Mouse (Mus musculus) erythroblast, adult 5-6 weeks (primary cell): ENCODE measurements around the gene Defb48. TPM values are rescaled to one million over a fixed set of nuclear protein-coding genes. Genes with fewer than 3 reads are reported as not detected.

Source experiments
- ATAC-seq: replicated peaks from 2 replicates; pipeline ENCODE4 v1.8.0; 2016; ENCODE audit warnings: moderate number of reproducible peaks, mild to moderate bottlenecking, moderate TSS enrichment, inconsistent platforms; ENCODE audit not compliant: poor library complexity, low FRiP score, severe bottlenecking
- total RNA-seq, 2 experiments: library from RNA; stranded (forward) in 1 of 2; stranded (reverse) in 1 of 2; fragments of 150-400 nt in 1 of 2; fragments of 200-764, 138-1000 nt in 1 of 2; gene quantifications; 2 replicates each; pipeline versions ENCODE4 v1.2.3 to v1.2.4; 2015 to 2017; ENCODE audit warnings: low replicate concordance in 2 of 2

Gene Defb48
- total RNA-seq, 2 experiments from 2014 or later: not detected

GRCm38 (mm10) chr14:62936631-62937380 lies 47.5 kb downstream of the Defb48 start:
- ATAC-seq: no peak

GRCm38 (mm10) chr14:62935361-62935760 lies 48.9 kb downstream of the Defb48 start:
- ATAC-seq: no peak

- ATAC-seq: no peak
These were observed 56.2 kb downstream of the Defb48 start for GRCm38 (mm10) chr14:62928101-62928541.

Other genes starting within 250 kb of the Defb48 start
- 11.5 and 22.2 TPM in 2 replicates for gene Ints6, start 223.3 kb downstream of the Defb48 start, total RNA-seq (2015; ENCODE audit: low replicate concordance)
- gene Ints6, start 223.3 kb downstream of the Defb48 start, total RNA-seq (2017; ENCODE audit: low replicate concordance): 35.7 and 45.7 TPM in 2 replicates
- 4.8 and 7.9 TPM in 2 replicates for gene Wdfy2, start 146.8 kb downstream of the Defb48 start, total RNA-seq (2015; ENCODE audit: low replicate concordance)
- 4.7 and 8.0 TPM in 2 replicates for gene Wdfy2, start 146.8 kb downstream of the Defb48 start, total RNA-seq (2017; ENCODE audit: low replicate concordance)
- not detected in 2 replicates for gene Defb47, start 13.6 kb upstream of the Defb48 start, total RNA-seq (2015; ENCODE audit: low replicate concordance)
- not detected in 2 replicates for gene Defb47, start 13.6 kb upstream of the Defb48 start, total RNA-seq (2017; ENCODE audit: low replicate concordance)
- not detected in 2 replicates for gene Defb43, start 27.3 kb upstream of the Defb48 start, total RNA-seq (2015; ENCODE audit: low replicate concordance)
- gene Defb43, start 27.3 kb upstream of the Defb48 start, total RNA-seq (2017; ENCODE audit: low replicate concordance): not detected in 2 replicates
- not detected in 2 replicates for gene Defb42, start 62.5 kb upstream of the Defb48 start, total RNA-seq (2015; ENCODE audit: low replicate concordance)
- gene Defb42, start 62.5 kb upstream of the Defb48 start, total RNA-seq (2017; ENCODE audit: low replicate concordance): not detected in 2 replicates
- not detected in 2 replicates for gene Defb30, start 65.5 kb upstream of the Defb48 start, total RNA-seq (2015; ENCODE audit: low replicate concordance)
- gene Defb30, start 65.5 kb upstream of the Defb48 start, total RNA-seq (2017; ENCODE audit: low replicate concordance): not detected in 2 replicates